Mouse (Mus musculus): ENCODE measurements at regions not wholly inside any gene's neighbourhood (a gene's known extent, or its start where the extent isn't known, plus 50 kb on each side); places are given as distances from the start of the nearest gene placed in this dataset.
"Not testable (repeated sequence)": the region's sequence is repeated elsewhere in the genome, so short reads cannot be mapped to it uniquely, and the experiment has no call there.

DNA sequence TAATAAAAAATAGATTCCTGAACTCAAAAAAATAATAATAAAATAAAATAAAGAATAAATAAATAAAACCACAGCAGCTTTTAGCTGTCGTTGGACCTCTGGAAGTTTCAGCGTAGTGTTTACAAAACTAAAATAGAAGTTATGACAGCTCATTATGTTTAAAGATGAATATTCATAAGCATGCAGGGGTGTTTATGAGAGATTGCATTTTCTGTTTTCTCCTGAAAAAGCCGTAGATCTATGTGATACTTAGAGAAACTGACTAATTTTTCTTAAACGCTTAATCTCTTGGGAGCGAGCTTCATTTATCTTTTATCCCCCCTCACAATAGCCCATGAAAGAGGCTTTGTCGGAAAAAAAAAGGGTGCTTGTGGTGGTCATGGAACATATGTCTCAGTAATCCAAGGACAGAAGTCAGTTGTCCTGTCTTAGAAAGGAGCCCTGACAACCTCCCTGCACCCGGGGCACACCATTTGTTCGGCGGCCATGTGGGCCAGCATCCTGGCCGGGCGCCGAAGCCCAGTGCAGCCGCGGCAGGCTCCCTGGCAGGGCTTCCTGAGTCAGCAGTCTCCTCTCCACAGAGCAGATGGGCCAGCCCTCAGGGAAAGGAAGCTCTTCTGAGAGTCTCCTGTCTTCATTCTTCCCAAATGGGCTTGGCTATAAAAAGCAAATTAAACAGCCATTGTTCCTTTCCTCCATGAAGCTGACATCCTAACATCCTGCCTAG, 568.2 kb upstream of the Gm10131 start:
- Histone ChIP-seq H3K4me3 (replicated peaks) (peak overlapping the region; percentile 6; the same call in 1 of the 2 replicates), H3K9me3 (replicated peaks) (no peaks in the 10 kb centered on the region), H3K4me2 (peak overlapping the region; percentile 45), H3K36me3 (no peaks in the 10 kb centered on the region), H3K27ac (replicated peaks) (peak overlapping the region; percentile 69), H3K27me3 (replicated peaks) (no peaks in the 10 kb centered on the region), H3K4me1 (peaks cover 11% of the 10 kb centered on the region), H3K9ac (replicated peaks) (no peak overlapping the region)
- peak; percentile 86 for ATAC-seq (ENCODE audit: low FRiP score)
- WGBS, result 11% methylated on average over 14 of the region's 14 CpGs

DNA sequence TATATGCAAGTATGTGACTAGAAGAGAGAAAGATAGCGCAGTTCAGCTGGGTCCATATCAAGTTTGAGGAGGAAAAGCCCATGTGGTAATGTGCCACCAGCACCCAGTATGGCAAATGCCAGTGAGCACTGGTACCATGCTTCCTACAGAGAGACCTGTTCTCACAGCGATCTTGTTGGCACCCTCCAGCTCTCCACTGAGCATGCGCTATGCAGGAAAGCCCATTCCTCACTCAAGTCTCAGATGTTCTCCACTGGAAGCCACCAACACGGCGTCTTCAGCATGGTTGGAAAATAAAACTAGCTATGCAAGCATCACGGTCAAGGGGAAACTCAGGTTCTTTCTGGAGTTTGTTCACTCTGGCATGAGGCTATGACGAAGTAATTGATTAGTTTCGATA, 567.3 kb upstream of the Gm10131 start:
- ATAC-seq (ENCODE audit: low FRiP score), result no peak
- Histone ChIP-seq H3K4me2 (no peak overlapping the region), H3K9ac (replicated peaks) (no peak overlapping the region), H3K4me3 (replicated peaks) (no peak overlapping the region), H3K27me3 (replicated peaks) (no peaks in the 10 kb centered on the region), H3K36me3 (no peaks in the 10 kb centered on the region), H3K27ac (replicated peaks) (no peak overlapping the region), H3K4me1 (peaks cover 11% of the 10 kb centered on the region), H3K9me3 (replicated peaks) (no peaks in the 10 kb centered on the region)
- 84% methylated on average over 8 of the region's 8 CpGs for WGBS

- Histone ChIP-seq H3K4me3 (replicated peaks) (no peak overlapping the region), H3K4me2 (no peak overlapping the region), H3K27me3 (replicated peaks) (no peaks in the 10 kb centered on the region; the same call in 1 of the 2 replicates), H3K27ac (replicated peaks) (no peak overlapping the region), H3K4me1 (no peaks in the 10 kb centered on the region), H3K36me3 (no peaks in the 10 kb centered on the region), H3K9me3 (replicated peaks) (no peaks in the 10 kb centered on the region), H3K9ac (replicated peaks) (no peak overlapping the region)
- ATAC-seq (ENCODE audit: low FRiP score), result no peak
- 30% methylated on average over 3 of the region's 3 CpGs for WGBS
Observed at GRCm38 (mm10) chr8:34671716-34672115, 560.2 kb upstream of the Gm10131 start.

DNA sequence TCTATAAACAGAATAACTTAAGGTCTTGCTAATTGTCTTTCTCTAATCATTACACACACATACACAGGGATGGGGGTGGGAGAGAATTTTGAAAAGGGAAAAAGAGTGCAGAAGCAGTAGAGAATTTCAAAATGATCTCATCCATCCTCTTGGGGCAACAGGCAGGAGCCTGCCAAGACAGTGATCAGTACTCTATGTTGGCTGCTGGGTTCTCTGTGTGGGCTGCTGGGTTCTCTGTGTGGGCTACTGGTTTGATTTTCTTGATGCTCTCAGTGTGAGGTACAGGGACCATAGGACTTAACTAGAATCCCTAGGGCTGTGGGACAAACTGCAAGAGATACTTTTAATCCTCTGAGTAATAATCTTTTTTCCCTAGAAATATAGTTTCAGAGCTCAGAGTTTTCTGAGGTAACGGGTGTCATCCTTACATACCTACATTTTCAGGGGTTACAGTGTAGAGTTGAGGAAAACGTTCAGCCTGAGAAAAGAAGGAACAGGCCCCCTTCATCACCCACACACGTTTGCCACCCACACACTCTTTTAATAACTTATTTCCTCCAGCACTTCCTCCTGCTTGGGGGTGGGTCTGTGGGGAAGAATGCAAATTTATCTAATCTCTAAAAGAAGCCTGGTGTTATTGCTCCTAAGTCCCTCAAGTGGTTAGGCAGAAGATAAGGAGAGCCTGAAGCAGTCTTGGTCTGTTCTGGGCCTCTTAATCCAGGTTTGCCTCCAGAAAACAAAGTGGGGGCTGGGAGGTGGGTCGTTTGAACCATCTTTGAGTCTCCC, 559.6 kb upstream of the Gm10131 start:
- 51% methylated on average over 4 of the region's 4 CpGs for WGBS
- Histone ChIP-seq H3K36me3 (no peaks in the 10 kb centered on the region), H3K4me1 (no peaks in the 10 kb centered on the region), H3K27ac (replicated peaks) (no peak overlapping the region), H3K4me3 (replicated peaks) (no peak overlapping the region), H3K9me3 (replicated peaks) (no peaks in the 10 kb centered on the region), H3K27me3 (replicated peaks) (no peaks in the 10 kb centered on the region; the same call in 1 of the 2 replicates), H3K9ac (replicated peaks) (no peak overlapping the region), H3K4me2 (no peak overlapping the region)
- ATAC-seq (ENCODE audit: low FRiP score), result no peak

GRCm38 (mm10) chr8:34669146-34669545, 557.6 kb upstream of the Gm10131 start:
- Histone ChIP-seq H3K4me1 (no peaks in the 10 kb centered on the region), H3K9ac (replicated peaks) (no peak overlapping the region), H3K36me3 (no peaks in the 10 kb centered on the region), H3K27me3 (replicated peaks) (no peaks in the 10 kb centered on the region; the same call in 1 of the 2 replicates), H3K4me3 (replicated peaks) (no peak overlapping the region), H3K4me2 (no peak overlapping the region), H3K9me3 (replicated peaks) (no peaks in the 10 kb centered on the region), H3K27ac (replicated peaks) (no peak overlapping the region)
- ATAC-seq (ENCODE audit: low FRiP score), result no peak
- 82% methylated on average over 3 of the region's 3 CpGs for WGBS

DNA sequence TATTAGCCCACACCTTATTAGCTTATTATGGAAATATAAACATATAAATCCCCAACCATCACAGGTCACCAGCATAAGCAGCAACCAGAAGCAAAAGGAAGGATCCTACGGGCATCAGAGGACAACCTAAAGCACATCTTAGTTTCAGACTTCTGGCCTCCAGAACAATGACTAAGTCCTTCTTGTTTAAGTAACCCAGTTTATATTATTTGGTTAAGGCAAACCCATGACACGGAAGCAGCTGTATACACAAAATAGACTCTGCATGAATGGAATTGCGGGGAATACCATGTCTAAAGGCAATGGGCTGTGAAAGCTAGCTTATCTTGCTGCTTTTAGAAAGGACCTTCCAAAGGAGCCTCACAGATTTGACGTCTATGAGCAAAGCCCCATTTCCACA, 552.9 kb upstream of the Gm10131 start:
- Histone ChIP-seq H3K4me2 (no peak overlapping the region), H3K4me1 (no peaks in the 10 kb centered on the region), H3K27me3 (replicated peaks) (no peaks in the 10 kb centered on the region), H3K4me3 (replicated peaks) (no peak overlapping the region), H3K9me3 (replicated peaks) (no peaks in the 10 kb centered on the region), H3K9ac (replicated peaks) (no peak overlapping the region), H3K27ac (replicated peaks) (no peak overlapping the region), H3K36me3 (no peaks in the 10 kb centered on the region)
- no peak for ATAC-seq (ENCODE audit: low FRiP score)
- WGBS, result 91% methylated on average over 4 of the region's 4 CpGs

GRCm38 (mm10) chr8:34662532-34662931, 551.0 kb upstream of the Gm10131 start:
- H3K27ac ChIP-seq (replicated peaks), result no peak overlapping the region
- no peak overlapping the region for H3K9ac ChIP-seq (replicated peaks)
- H3K4me1 ChIP-seq, result no peaks in the 10 kb centered on the region
- H3K9me3 ChIP-seq (replicated peaks), result no peaks in the 10 kb centered on the region
- H3K4me2 ChIP-seq, result no peak overlapping the region
- H3K36me3 ChIP-seq, result no peaks in the 10 kb centered on the region
- WGBS, result 94% methylated on average over 6 of the region's 6 CpGs
- no peaks in the 10 kb centered on the region for H3K27me3 ChIP-seq (replicated peaks)
- H3K4me3 ChIP-seq (replicated peaks), result no peak overlapping the region
- no peak for ATAC-seq (ENCODE audit: low FRiP score)

GRCm38 (mm10) chr8:34651750-34652149, 540.2 kb upstream of the Gm10131 start:
- Histone ChIP-seq H3K9me3 (replicated peaks) (no peaks in the 10 kb centered on the region), H3K36me3 (no peaks in the 10 kb centered on the region), H3K4me2 (no peak overlapping the region), H3K9ac (replicated peaks) (no peak overlapping the region), H3K27me3 (replicated peaks) (no peaks in the 10 kb centered on the region), H3K27ac (replicated peaks) (no peak overlapping the region), H3K4me1 (no peaks in the 10 kb centered on the region), H3K4me3 (replicated peaks) (no peak overlapping the region)
- 94% methylated on average over 8 of the region's 8 CpGs for WGBS
- no peak for ATAC-seq (ENCODE audit: low FRiP score)

DNA sequence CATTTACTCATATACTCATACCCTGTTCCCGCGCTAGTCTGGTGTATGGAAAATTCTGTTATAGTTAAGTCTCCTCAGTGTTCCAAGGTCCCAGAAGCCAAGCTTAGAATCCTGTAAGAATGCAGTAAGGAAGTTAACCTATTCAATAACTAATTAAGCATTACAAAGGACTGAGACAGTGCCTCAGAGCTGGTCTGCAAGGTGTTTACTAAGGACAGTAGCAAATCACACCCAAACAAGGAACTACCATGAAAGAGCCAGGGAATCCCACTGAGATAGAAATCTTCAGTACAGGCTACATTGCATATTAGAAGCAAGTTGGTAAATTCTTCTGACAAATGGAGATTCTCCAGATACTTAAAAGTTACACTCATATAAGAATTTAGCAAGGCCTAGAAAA, 516.7 kb upstream of the Gm10131 start:
- H3K4me1 ChIP-seq; H3K36me3 ChIP-seq; H3K4me3 ChIP-seq (replicated peaks); H3K9ac ChIP-seq (replicated peaks); H3K27ac ChIP-seq (replicated peaks); H3K27me3 ChIP-seq (replicated peaks); ATAC-seq (ENCODE audit: low FRiP score); H3K4me2 ChIP-seq; H3K9me3 ChIP-seq (replicated peaks): not testable (repeated sequence)
- whole genome bisulfite sequencing, result 97% methylated on average over 2 of the region's 2 CpGs

- no peak overlapping the region for H3K4me3 ChIP-seq (replicated peaks)
- no peaks in the 10 kb centered on the region for H3K27me3 ChIP-seq (replicated peaks)
- no peaks in the 10 kb centered on the region for H3K36me3 ChIP-seq
- H3K4me2 ChIP-seq, result no peak overlapping the region
- no peak overlapping the region for H3K27ac ChIP-seq (replicated peaks)
- H3K4me1 ChIP-seq, result no peaks in the 10 kb centered on the region
- no peak for ATAC-seq (ENCODE audit: low FRiP score)
- H3K9ac ChIP-seq (replicated peaks), result no peak overlapping the region
- 76% methylated on average over 10 of the region's 10 CpGs for WGBS
- H3K9me3 ChIP-seq (replicated peaks), result no peaks in the 10 kb centered on the region
Observed at GRCm38 (mm10) chr8:34625670-34626069, 514.1 kb upstream of the Gm10131 start.

DNA sequence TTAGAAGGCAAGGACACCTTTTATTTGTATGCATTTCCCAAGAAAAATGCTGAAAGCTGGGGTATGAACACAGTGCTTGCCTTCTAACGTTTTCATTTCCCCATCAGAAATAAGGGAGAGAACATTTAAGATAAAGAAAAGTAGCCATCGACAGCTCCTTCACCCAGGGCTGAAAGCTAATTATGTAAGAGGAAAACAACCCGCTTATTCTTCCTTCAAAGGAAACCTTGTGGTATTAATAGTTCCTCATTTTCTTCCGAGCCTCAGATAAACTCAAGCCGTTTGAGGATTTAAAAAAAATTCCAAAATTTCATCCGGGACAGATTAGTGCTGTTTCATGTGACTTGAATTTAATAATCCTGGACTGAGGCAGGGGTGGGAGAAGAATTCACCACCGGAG, 512.2 kb upstream of the Gm10131 start:
- Histone ChIP-seq H3K27ac (replicated peaks) (no peak overlapping the region), H3K27me3 (replicated peaks) (no peaks in the 10 kb centered on the region), H3K4me1 (no peaks in the 10 kb centered on the region), H3K9me3 (replicated peaks) (no peaks in the 10 kb centered on the region), H3K4me2 (no peak overlapping the region), H3K36me3 (no peaks in the 10 kb centered on the region), H3K4me3 (replicated peaks) (no peak overlapping the region), H3K9ac (replicated peaks) (no peak overlapping the region)
- ATAC-seq (ENCODE audit: low FRiP score), result no peak
- 74% methylated on average over 7 of the region's 7 CpGs for WGBS
